Mouse (Mus musculus): ENCODE results near the gene Cacng4. TPM values are rescaled to one million over a fixed set of nuclear protein-coding genes. Genes with fewer than 3 reads are reported as not detected.

The Cacng4 gene
- polyA plus RNA-seq, 1 experiment from 2014 or later, result 39.6 TPM

DNA sequence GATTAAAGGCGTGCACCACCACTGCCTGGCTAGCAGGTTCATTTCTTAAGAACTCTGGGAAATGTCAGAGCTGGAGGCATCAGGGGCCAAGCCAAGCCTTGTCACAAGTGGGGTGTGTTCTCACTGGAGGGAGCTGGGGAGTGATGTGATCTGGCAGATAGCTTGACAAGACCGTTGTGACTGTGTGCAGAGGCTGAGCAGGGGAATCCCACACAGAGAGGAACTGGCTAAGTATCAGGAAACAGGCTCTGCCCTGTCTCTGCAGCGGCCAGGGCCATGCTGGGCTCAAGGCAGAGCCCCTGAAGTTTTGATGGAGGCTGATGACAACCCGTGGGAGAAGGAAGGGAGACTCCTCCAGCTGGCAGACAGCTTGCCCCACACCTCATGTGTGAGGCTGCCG lies 11.8 kb downstream of the Cacng4 start:
- ATAC-seq, result no peak
- H3K9ac ChIP-seq (replicated peaks; ENCODE audit: low read depth, low read length), result no peak overlapping the region

GRCm38 (mm10) chr11:107778859-107779258 lies 15.5 kb downstream of the Cacng4 start:
- 15% methylated on average over 9 of the region's 9 CpGs for WGBS
- ATAC-seq, result no peak
- no peak overlapping the region for H3K4me3 ChIP-seq (replicated peaks; ENCODE audit: low read length)
- peaks cover 36% of the 10 kb centered on the region for H3K4me1 ChIP-seq (replicated peaks; ENCODE audit: control insufficient read depth, insufficient read depth, low read length)
- H3K27me3 ChIP-seq (replicated peaks; ENCODE audit: control insufficient read depth, insufficient read depth, low read length), result no peaks in the 10 kb centered on the region
- no peak overlapping the region for H3K9ac ChIP-seq (replicated peaks; ENCODE audit: low read depth, low read length)
- H3K4me2 ChIP-seq (ENCODE audit: low read length), result no peak overlapping the region
- H3K27ac ChIP-seq (ENCODE audit: low read length), result 0 out of 2 replicates have a peak overlapping the region, but pooled peaks have one; percentile 27
- no peaks in the 10 kb centered on the region for H3K9me3 ChIP-seq (ENCODE audit: control insufficient read depth, low read length)
- H3K36me3 ChIP-seq (ENCODE audit: control insufficient read depth, insufficient read depth), result no peaks in the 10 kb centered on the region

More for the DNA sequence above, 11.8 kb downstream of the Cacng4 start:
- H3K4me1 ChIP-seq (replicated peaks; ENCODE audit: control insufficient read depth, insufficient read depth, low read length), result peaks cover 17% of the 10 kb centered on the region
- no peaks in the 10 kb centered on the region for H3K27me3 ChIP-seq (replicated peaks; ENCODE audit: control insufficient read depth, insufficient read depth, low read length)
- no peaks in the 10 kb centered on the region for H3K36me3 ChIP-seq (ENCODE audit: control insufficient read depth, insufficient read depth)
- H3K9me3 ChIP-seq (ENCODE audit: control insufficient read depth, low read length), result no peaks in the 10 kb centered on the region
- H3K4me2 ChIP-seq (ENCODE audit: low read length), result no peak overlapping the region
- no peak overlapping the region for H3K27ac ChIP-seq (ENCODE audit: low read length)
- 59% methylated on average over 5 of the region's 5 CpGs for WGBS
- H3K4me3 ChIP-seq (replicated peaks; ENCODE audit: low read length), result no peak overlapping the region

GRCm38 (mm10) chr11:107777487-107777886 lies 16.9 kb downstream of the Cacng4 start:
- Histone ChIP-seq H3K9me3 (ENCODE audit: control insufficient read depth, low read length) (no peaks in the 10 kb centered on the region), H3K4me3 (replicated peaks; ENCODE audit: low read length) (no peak overlapping the region), H3K4me2 (ENCODE audit: low read length) (peak overlapping the region; percentile 12; the same call in 1 of the 2 replicates), H3K36me3 (ENCODE audit: control insufficient read depth, insufficient read depth) (no peaks in the 10 kb centered on the region), H3K4me1 (replicated peaks; ENCODE audit: control insufficient read depth, insufficient read depth, low read length) (peaks cover 41% of the 10 kb centered on the region), H3K9ac (replicated peaks; ENCODE audit: low read depth, low read length) (no peak overlapping the region), H3K27ac (ENCODE audit: low read length) (no peak overlapping the region), H3K27me3 (replicated peaks; ENCODE audit: control insufficient read depth, insufficient read depth, low read length) (no peaks in the 10 kb centered on the region)
- ATAC-seq, result peak; percentile 25; the same call in 1 of the 2 replicates
- WGBS, result 16% methylated on average over 12 of the region's 12 CpGs

DNA sequence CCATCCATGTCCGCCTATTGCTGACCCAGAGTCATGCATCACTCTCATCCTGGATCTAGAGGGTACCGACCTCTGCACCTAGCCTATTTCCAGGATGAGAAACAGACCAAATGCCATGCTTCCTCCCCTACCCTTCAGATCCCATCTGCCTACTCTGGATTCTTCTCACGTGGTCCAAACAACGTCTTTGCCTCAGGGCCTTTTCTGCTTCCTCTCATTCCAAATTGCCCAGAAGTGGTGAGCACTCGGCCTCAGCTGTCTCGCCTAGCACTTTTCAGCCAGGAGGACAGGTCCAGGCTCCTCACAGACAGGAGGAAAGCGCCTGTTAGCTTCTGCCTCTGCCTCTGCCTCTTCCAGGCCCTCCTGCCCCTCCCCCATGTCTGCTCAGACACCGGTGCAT lies 21.0 kb downstream of the Cacng4 start:
- Histone ChIP-seq H3K36me3 (ENCODE audit: control insufficient read depth, insufficient read depth) (no peaks in the 10 kb centered on the region), H3K4me1 (replicated peaks; ENCODE audit: control insufficient read depth, insufficient read depth, low read length) (peaks cover 32% of the 10 kb centered on the region), H3K9ac (replicated peaks; ENCODE audit: low read depth, low read length) (no peak overlapping the region), H3K4me2 (ENCODE audit: low read length) (no peak overlapping the region), H3K27ac (ENCODE audit: low read length) (no peak overlapping the region), H3K4me3 (replicated peaks; ENCODE audit: low read length) (no peak overlapping the region), H3K9me3 (ENCODE audit: control insufficient read depth, low read length) (no peaks in the 10 kb centered on the region), H3K27me3 (replicated peaks; ENCODE audit: control insufficient read depth, insufficient read depth, low read length) (no peaks in the 10 kb centered on the region)
- ATAC-seq, result no peak
- 56% methylated on average over 8 of the region's 8 CpGs for WGBS

- H3K27ac ChIP-seq (ENCODE audit: low read length), result no peak overlapping the region
- no peak overlapping the region for H3K9ac ChIP-seq (replicated peaks; ENCODE audit: low read depth, low read length)
- 55% methylated on average over 6 of the region's 6 CpGs for WGBS
- H3K27me3 ChIP-seq (replicated peaks; ENCODE audit: control insufficient read depth, insufficient read depth, low read length), result no peaks in the 10 kb centered on the region
- no peaks in the 10 kb centered on the region for H3K36me3 ChIP-seq (ENCODE audit: control insufficient read depth, insufficient read depth)
- no peaks in the 10 kb centered on the region for H3K9me3 ChIP-seq (ENCODE audit: control insufficient read depth, low read length)
- H3K4me3 ChIP-seq (replicated peaks; ENCODE audit: low read length), result no peak overlapping the region
- H3K4me1 ChIP-seq (replicated peaks; ENCODE audit: control insufficient read depth, insufficient read depth, low read length), result peaks cover 22% of the 10 kb centered on the region
- H3K4me2 ChIP-seq (ENCODE audit: low read length), result no peak overlapping the region
- ATAC-seq, result no peak
These were observed 22.4 kb downstream of the Cacng4 start for GRCm38 (mm10) chr11:107772002-107772401.

GRCm38 (mm10) chr11:107768361-107768760 lies 26.0 kb downstream of the Cacng4 start:
- H3K4me1 ChIP-seq (replicated peaks; ENCODE audit: control insufficient read depth, insufficient read depth, low read length), result peaks cover 21% of the 10 kb centered on the region

GRCm38 (mm10) chr11:107766932-107767331 lies 27.4 kb downstream of the Cacng4 start:
- no peaks in the 10 kb centered on the region for H3K27me3 ChIP-seq (replicated peaks; ENCODE audit: control insufficient read depth, insufficient read depth, low read length)
- no peak overlapping the region for H3K9ac ChIP-seq (replicated peaks; ENCODE audit: low read depth, low read length)
- ATAC-seq, result no peak
- 44% methylated on average over 12 of the region's 12 CpGs for WGBS
- H3K27ac ChIP-seq (ENCODE audit: low read length), result no peak overlapping the region
- peaks cover 30% of the 10 kb centered on the region for H3K4me1 ChIP-seq (replicated peaks; ENCODE audit: control insufficient read depth, insufficient read depth, low read length)
- H3K9me3 ChIP-seq (ENCODE audit: control insufficient read depth, low read length), result no peaks in the 10 kb centered on the region
- H3K36me3 ChIP-seq (ENCODE audit: control insufficient read depth, insufficient read depth), result no peaks in the 10 kb centered on the region
- H3K4me3 ChIP-seq (replicated peaks; ENCODE audit: low read length), result no peak overlapping the region
- H3K4me2 ChIP-seq (ENCODE audit: low read length), result no peak overlapping the region

More at GRCm38 (mm10) chr11:107768361-107768760, 26.0 kb downstream of the Cacng4 start:
- no peak overlapping the region for H3K9ac ChIP-seq (replicated peaks; ENCODE audit: low read depth, low read length)
- H3K27me3 ChIP-seq (replicated peaks; ENCODE audit: control insufficient read depth, insufficient read depth, low read length), result no peaks in the 10 kb centered on the region
- H3K9me3 ChIP-seq (ENCODE audit: control insufficient read depth, low read length), result no peaks in the 10 kb centered on the region
- no peak for ATAC-seq
- H3K4me3 ChIP-seq (replicated peaks; ENCODE audit: low read length), result no peak overlapping the region
- 42% methylated on average over 8 of the region's 8 CpGs for WGBS
- H3K4me2 ChIP-seq (ENCODE audit: low read length), result no peak overlapping the region
- no peaks in the 10 kb centered on the region for H3K36me3 ChIP-seq (ENCODE audit: control insufficient read depth, insufficient read depth)
- H3K27ac ChIP-seq (ENCODE audit: low read length), result no peak overlapping the region

- 0 out of 2 replicates have a peak overlapping the region, but pooled peaks have one; percentile 0 for H3K9ac ChIP-seq (replicated peaks; ENCODE audit: low read depth, low read length)
- no peak overlapping the region for H3K4me2 ChIP-seq (ENCODE audit: low read length)
- H3K4me3 ChIP-seq (replicated peaks; ENCODE audit: low read length), result no peak overlapping the region
- no peaks in the 10 kb centered on the region for H3K9me3 ChIP-seq (ENCODE audit: control insufficient read depth, low read length)
- peak overlapping the region; percentile 46 for H3K27ac ChIP-seq (ENCODE audit: low read length)
- 13% methylated on average over 8 of the region's 8 CpGs for WGBS
- no peaks in the 10 kb centered on the region for H3K36me3 ChIP-seq (ENCODE audit: control insufficient read depth, insufficient read depth)
- ATAC-seq, result peak; percentile 87
- H3K27me3 ChIP-seq (replicated peaks; ENCODE audit: control insufficient read depth, insufficient read depth, low read length), result no peaks in the 10 kb centered on the region
- peaks cover 44% of the 10 kb centered on the region for H3K4me1 ChIP-seq (replicated peaks; ENCODE audit: control insufficient read depth, insufficient read depth, low read length)
These were observed 31.5 kb downstream of the Cacng4 start for GRCm38 (mm10) chr11:107762688-107763460.

GRCm38 (mm10) chr11:107761790-107762500 lies 32.4 kb downstream of the Cacng4 start:
- WGBS, result 63% methylated on average over 10 of the region's 10 CpGs
- no peaks in the 10 kb centered on the region for H3K27me3 ChIP-seq (replicated peaks; ENCODE audit: control insufficient read depth, insufficient read depth, low read length)
- no peaks in the 10 kb centered on the region for H3K36me3 ChIP-seq (ENCODE audit: control insufficient read depth, insufficient read depth)
- H3K27ac ChIP-seq (ENCODE audit: low read length), result peak overlapping the region; percentile 46; the same call in 1 of the 2 replicates
- no peak overlapping the region for H3K9ac ChIP-seq (replicated peaks; ENCODE audit: low read depth, low read length)
- H3K4me1 ChIP-seq (replicated peaks; ENCODE audit: control insufficient read depth, insufficient read depth, low read length), result peaks cover 43% of the 10 kb centered on the region
- no peak overlapping the region for H3K4me3 ChIP-seq (replicated peaks; ENCODE audit: low read length)
- ATAC-seq, result no peak
- H3K4me2 ChIP-seq (ENCODE audit: low read length), result no peak overlapping the region
- no peaks in the 10 kb centered on the region for H3K9me3 ChIP-seq (ENCODE audit: control insufficient read depth, low read length)
